Mouse (Mus musculus) 3T3-L1 (cell line): ENCODE measurements around the gene Cdc26.

ENCODE experiments used
- DNase-seq: peaks from one replicate; pipeline ENCODE4 v3.0.0-alpha.2; 2015; ENCODE audit warnings: low read depth, low spot score

Cdc26 gene

DNA sequence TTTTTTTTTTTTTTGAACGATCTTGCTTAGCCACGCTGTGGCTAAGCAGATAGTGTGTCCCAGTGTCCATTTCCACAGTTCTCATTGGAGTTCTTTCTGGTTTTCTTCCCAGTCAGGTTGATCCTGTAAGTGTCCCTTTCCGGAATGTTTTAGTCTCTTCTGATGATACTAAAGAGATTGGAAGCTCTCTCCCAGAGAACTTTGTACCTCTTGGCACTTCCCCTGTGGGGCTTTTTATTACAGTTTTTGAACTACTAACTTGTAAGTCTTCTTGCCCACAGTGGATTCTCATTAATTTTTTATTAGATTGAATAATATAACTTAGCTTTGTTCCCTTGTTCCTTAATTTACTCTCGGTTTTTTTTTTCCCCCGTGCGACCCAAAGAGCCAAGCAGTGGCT is 46.9 kb downstream of the Cdc26 start:
- DNase-seq, result no peak

DNA sequence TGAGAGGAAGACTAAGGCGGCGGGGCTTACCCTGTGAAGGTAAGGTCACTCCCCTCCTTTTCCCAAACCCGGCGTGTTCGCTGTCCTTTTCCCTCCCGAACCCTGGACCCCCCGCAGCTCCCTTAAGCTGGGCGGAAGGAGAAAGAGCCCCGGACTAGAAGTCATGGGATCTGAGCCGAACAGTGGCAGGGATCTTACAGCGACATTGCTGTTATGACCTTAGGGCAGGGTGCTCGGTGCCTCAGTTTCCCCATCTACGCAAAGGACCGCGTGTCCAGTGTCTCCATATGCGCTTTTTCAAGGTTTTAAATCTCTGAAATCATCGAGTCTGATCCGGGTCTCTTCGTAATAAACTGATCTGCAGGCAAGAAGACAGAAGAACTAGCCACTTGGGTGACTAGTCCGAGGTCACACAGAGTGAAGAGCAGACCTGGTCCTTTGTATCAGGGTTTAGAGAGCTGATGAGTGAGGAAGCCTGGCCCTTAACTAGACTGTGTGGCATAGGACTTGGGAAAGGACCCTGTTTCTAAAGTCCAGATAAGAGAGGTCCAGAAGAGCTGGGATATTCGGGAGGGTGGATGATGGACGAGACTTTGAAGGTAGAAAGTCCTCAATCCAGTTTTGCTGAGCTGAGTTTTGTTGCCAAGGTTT is 47.5 kb downstream of the Cdc26 start:
- DNase-seq, result peak; percentile 51

GRCm38 (mm10) chr4:62360088-62360804 is 48.2 kb downstream of the Cdc26 start, which contains the start of the genes Fkbp15 and Slc31a1:
Gene Fkbp15, minus strand, starts transcription at chr4:62360548.
Gene Slc31a1, plus strand, starts transcription at chr4:62360727.
- DNase-seq, result peak; percentile 99

GRCm38 (mm10) chr4:62359256-62359775 is 49.1 kb downstream of the Cdc26 start:
- DNase-seq, result peak; percentile 39

GRCm38 (mm10) chr4:62357631-62358148 is 50.8 kb downstream of the Cdc26 start:
- no peak for DNase-seq

DNA sequence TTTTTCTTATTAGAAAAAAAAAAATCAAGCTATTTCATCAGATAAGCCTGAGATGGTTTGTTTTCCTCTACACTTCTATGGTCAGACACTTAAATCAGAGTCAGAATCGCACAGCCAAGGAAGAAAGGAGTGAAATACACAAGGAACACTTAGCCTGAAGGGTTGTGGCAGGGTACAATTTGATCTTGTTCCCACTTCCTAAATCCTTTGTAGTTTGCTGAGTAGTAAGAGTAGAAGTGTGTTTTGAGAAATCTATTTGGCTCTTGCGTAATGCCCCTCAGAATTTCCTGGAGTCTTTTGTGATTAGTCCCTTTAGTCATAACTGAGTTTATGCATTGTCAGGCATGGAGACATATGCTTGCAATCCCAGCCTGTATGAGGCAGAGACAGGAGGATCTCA is 59.1 kb downstream of the Cdc26 start:
- peak; percentile 36 for DNase-seq

DNA sequence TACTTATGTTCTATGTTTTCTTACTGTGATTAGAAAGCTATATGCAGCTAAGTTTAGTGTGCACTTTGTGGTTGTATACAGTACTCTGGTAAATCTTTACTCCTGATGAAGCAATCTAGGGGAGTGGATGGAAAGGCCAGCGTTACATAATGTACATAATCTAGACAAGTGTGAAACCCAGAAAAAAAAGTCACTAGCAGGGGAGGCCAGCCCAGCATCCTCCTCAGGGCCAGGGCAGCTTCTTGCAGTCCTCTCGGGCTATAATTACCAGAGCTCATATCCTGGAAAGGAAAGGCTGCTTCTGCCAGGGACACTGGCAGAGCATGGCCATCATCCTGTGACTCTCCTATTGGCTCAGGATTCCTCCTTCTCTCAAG is 60.1 kb downstream of the Cdc26 start:
- DNase-seq, result no peak

DNA sequence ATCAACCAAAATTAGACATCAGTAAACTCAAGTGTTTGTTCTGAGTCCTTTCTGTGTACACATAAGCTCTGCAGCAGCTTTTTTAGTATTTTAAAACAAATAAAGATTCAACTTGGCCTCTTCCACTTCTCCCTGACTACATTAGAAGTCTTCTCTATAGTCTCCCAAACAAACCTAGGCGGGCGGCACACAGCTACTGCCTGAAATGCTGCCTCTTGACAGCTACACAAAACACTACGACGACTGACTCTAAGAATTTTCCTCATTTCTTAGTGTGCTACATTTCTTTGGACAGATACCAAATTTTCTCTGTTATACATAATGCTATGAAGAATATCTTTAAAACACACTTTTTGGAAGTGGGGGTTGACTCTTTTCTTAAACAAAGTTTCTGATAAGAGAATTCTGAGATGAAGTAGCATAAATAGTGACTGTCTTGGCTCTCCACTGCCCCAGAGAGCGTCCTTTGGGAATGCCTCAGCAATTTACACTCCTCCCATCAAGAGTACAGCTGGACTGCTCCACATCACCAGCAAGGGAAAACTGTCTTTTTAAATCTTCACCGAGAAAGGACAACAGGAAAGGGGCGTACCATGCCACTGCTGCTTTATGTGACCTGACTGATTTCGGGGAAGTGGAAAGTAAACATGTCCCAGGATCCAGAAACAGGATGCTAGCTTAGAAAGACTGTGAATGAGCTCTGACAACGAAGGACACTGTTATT is 60.7 kb downstream of the Cdc26 start:
- DNase-seq, result no peak

- no peak for DNase-seq
Measured at GRCm38 (mm10) chr4:62345827-62346226, 62.6 kb downstream of the Cdc26 start.

- DNase-seq, result peak; percentile 52
Measured at GRCm38 (mm10) chr4:62344000-62344399, 64.4 kb downstream of the Cdc26 start.

- no peak for DNase-seq
Measured at GRCm38 (mm10) chr4:62338536-62338935, 69.9 kb downstream of the Cdc26 start.
